Mouse (Mus musculus): ENCODE data around the gene Trak2.

DNA sequence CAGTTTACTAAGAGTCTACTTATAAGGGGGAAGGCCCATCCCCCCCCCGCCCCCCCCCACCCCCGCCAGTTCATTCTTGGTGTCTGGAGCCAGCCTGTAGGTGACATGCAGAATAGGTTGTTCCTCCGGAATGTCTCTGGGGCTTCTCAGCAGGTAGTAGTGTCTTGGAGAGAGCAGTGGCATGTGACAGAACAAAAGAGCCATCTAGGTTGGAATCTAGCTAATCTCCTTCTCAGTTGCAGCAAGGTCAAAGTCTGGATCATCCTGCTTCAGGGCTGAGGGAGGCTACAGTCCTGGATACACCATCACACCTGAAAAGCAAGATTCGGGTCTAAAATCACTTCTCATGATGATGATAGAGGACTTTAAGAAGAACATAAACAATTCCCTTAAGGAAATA is 87.6 kb downstream of the Trak2 start:
- TF ChIP-seq CTCF (IDR thresholded peaks at IDR 0.05; ENCODE audit: borderline replicate concordance, insufficient read depth, low read depth, low read length) (no peak), POLR2A (IDR thresholded peaks at IDR 0.05; ENCODE audit: borderline replicate concordance, insufficient read depth, low read length) (no peak)

Measured in cerebellum, adult 2 months (tissue).